Mouse (Mus musculus) layer of hippocampus, adult 9-10 months (tissue): Measurements from ENCODE around the gene Lrfn4.
"Not testable (repeated sequence)": the region's sequence is repeated elsewhere in the genome, so short reads cannot be mapped to it uniquely, and the experiment has no call there.

ENCODE experiments used
- DNase-seq: peaks from one replicate; pipeline ENCODE4 v3.0.0; 2022; ENCODE audit warnings: low spot score

Gene Lrfn4

DNA sequence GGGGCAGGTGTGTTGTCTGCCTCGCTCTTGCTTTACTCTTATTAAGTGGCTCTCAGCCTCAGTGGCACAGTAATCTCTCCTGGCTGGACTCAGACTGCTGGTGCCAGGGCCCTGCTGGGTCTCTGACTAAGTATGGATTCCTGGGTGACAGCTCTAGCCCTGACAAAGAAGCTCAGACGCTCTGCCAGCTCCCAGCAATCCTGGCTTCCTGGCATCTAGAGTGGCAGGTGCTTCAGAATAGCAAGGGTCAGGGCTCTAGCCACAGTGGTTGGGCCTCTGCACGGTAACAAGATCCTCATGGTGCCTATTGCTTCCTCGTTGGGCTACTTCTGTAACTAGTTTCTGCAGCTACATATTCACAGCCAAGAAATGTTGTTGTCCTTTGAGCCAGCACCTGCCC lies 5.4 kb downstream of the Lrfn4 start:
- DNase-seq = no peak

DNA sequence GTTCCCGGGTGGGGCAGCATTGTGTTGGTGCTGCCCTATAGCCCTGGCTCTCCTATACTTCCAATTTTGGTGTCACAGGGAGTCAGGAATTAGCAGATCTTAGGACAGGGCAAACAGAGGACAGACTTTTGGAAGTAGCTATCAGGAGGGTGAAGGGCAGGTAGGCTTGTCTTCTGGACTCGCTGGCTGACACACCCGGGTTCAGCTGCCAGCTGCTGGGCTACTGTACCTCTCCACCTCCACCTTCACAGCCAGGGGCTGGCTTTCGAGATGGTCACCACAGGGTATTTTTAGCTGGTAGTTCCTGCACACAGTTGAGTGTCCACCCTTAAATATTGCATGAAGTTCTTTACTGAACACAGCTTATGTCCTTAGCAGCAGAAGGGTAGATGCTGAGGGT lies 7.0 kb downstream of the Lrfn4 start:
- DNase-seq = no peak

DNA sequence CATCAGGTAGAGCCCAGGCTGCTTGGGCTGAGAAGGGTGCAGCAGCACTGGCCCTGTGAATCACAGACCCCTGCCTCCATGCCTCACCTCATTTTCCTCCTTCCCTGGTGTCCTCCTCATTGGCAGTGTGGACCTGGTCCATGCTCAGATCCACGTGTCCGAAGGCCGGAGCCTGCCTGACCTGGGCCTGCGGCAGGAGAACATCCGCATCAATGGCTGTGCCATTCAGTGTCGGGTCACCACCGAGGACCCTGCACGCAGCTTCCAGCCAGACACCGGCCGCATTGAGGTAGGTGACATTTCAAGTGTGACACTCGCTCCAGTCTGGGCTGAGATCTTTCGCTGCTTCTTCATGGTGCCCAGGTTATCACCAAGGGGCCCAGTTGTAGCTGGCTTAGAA lies 8.1 kb downstream of the Lrfn4 start:
- DNase-seq = no peak

DNA sequence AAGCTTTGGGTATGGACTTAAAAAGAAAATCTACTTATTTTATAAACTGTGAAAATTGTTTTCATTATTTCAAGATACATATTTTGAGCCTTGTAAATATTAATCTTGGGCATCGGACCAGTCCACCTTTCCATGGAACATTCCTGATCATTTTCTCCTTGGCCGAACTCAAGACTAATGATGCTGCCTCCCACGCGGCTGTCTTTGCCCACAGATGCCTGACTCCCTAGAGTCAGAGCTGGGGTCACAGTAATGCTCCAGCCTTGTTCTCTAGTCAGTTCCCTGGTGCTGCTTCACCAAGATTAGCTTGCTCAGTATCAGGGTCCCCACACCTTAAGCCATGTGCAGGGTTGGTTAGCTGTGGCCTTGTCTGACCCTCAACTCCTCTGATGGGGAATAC lies 9.8 kb downstream of the Lrfn4 start:
- DNase-seq = no peak

DNA sequence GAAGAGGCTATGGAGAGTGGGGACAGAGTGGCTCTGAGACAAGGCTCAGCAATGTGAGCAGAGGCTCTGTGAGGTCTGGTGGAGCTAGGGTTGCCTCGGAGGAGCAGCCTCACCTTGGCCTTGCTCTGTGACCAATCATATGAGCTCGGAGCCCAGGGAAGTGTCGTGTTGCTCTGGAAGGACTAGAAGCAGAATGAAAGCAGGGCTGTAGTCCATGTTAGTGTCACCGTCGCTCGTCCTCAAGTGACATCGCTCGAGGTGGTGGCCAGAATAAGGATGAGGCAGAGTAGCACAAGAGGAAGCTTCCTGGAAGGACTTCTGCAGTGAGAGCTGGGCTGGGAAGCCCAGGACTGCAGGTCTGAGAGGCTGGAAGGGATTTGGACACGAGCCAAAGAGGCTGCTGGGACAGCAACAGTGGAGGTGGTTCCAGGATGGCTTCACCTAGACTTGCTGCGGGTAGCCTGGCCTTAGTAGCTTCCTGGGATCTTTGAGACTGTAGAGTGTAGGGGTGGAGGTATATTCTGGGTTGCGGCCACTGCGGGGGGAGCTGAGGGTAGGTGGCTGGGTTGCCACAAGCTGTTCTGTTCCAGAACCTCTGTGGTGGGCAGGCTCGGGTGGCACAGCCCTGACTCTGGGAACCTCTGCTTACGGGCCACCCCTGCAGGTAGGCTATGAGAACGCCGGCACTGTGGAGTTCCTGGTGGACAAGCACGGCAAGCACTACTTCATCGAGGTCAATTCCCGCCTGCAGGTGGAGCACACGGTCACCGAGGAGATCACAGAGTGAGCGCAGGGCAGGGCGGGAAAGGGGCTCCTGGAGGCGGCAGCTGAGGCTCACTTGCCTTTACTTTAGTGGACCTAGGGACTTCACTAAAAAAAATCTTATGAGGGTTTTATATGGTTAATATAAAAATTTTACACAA lies 11.4 kb downstream of the Lrfn4 start:
- no peak for DNase-seq

DNA sequence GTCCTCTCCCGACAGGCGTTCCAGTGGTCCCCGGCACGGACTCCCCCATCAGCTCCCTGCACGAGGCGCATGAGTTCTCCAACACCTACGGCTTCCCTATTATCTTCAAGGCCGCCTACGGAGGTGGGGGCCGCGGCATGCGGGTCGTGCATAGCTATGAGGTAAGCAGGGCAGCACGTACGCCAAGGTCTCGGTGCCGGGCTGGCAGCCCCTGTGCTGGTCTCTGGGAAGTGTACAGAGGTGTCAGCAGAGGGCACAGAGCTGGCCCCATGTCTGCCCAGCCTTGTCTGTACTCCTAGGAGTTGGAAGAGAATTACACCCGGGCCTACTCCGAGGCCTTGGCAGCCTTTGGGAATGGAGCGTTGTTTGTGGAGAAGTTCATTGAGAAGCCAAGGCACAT lies 13.0 kb downstream of the Lrfn4 start:
- no peak for DNase-seq

DNA sequence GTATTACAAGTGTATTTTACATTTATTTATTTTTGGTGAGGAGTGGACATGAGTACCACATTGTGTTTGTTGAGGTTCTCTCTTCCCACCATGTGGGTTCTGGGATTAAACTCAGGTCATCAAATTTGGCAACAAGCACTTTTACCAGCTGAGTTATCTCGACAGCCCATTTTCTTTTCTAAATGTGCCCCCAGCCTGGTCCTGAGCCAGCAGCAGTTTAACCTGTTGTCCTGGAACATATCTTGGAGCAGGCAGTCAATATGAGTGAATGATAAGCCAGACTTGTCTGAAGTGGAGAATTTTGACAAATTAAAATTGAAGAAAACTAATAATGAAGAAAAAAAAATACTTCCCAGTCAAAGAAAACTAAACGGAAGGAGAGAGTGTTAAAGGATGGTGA lies 19.4 kb downstream of the Lrfn4 start:
- no peak for DNase-seq

DNA sequence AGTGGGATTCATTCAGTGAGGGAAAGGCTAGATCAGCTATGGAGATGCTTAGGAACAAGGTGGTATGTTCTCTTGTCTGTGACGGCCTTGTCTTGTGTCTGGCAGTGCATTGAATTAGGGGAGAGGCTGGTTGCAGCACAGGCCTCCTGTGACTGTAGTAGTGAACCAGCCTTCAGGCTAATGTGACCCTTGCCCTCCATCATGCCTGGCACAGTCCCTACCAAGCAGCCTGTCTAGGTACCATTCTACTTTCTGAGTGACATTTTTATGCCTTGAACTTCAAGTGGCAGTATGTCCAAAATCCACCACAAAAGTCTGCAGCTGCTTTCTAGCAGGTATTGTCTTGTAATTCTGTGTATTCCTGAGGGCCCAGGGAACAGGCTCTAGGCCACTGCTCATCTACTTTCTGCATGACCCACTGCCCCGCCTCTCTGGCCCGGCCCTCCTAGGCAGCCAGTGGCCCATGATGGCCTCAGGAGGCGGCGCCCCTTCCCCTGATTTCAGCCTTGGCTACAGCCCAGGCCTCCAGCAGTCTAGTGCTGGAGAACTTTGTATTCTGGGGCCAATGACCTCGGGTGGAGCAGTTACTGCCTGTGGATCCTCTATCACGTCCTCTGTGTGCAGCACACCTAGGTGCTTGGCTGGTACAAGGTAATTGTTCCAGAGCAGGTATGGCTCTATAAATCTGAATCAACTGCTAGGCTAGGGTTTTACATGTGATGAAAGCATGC lies 21.5 kb downstream of the Lrfn4 start:
- DNase-seq = no peak

DNA sequence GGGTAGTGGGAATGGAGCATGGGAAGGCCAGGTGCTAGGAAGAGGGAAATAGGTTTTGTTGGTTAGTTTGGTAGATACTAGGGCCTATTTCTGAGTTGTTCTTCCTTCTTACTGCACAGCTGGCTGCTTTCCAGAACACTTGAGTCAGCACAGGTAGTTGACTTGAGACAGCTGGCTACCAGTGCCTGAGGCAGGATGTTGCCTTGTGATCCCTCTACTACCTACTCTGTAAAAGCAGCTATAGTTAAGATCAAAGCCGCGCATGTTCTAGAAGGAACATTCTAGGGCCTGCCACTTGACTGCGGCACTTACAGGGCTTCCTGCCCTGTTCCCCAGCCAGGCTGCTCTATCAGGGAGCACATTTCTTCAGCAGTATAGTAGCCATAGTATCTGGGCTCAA lies 25.4 kb downstream of the Lrfn4 start:
- DNase-seq = no peak

DNA sequence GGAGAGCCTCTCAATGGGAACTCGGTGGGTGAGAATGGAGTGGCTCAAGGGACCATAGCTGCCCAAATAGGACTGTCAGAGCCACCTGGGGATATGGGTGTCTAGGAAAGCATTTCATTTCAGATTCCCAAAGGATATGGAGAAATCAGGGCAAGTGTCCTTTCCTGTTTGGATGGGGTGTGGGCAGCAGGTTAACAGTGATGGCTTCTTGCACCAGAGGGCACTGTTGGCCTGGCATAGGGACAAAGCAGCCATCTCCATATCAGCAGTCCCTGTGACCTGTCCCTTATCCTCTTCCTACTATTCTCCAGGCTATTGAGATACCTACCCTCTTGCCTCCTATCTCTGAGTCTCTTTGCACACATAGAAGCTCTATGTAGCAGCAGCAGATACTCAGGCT lies 26.4 kb downstream of the Lrfn4 start:
- DNase-seq = no peak

DNA sequence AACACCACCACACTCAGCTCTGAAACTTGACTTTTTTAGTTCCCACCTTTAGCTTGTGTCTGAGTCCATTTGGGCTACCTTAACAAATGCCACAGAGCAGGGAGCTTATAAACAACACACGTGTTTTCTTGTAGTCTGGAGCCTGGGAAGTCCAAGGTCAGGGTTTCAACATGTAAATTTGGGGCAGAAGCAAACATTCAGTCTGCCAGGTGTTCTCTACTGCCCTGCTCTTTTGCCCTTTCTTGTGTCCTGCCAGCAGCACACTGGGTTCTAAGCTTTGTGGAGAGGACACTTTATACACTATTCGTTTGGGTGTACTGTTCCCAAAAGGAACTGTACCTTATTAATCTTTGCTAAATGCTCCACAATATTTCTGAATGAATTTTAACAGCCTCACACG lies 27.0 kb downstream of the Lrfn4 start:
- DNase-seq = no peak

DNA sequence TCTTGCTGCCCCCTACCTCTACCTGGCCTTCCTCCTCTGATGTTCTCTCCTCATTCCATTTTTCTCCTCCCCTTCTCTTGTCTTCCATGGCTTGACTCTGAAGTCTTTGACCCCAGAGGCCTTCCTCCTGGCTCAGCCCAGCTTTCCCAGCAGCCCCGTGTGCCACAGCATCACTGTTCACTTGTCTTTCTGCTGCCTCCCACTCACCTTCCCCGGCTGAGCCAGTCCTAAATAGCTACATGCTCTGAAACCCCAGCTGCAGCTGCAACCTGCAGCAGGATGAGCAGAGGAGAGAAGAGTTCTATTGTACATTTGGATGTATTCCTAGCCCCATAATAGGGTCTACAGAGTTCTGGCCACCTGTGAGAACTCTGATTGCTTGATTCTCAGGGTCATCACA lies 28.0 kb downstream of the Lrfn4 start:
- no peak for DNase-seq

DNA sequence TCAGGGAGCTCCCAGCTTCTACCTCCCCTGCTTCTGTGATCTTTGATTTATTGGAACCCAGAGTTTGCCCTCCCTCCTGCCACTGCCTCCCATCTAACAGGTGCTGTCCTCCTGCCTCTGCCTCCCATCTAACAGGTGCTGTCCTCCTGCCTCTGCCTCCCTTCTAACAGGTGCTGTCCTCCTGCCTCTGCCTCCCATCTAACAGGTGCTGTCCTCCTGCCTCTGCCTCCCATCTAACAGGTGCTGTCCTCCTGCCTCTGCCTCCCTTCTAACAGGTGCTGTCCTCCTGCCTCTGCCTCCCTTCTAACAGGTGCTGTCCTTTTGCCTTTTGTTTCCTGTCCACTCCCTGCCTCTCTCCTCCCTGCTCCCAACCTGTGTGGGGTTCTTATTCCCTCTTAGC lies 28.7 kb downstream of the Lrfn4 start:
- DNase-seq = not testable (repeated sequence)

DNA sequence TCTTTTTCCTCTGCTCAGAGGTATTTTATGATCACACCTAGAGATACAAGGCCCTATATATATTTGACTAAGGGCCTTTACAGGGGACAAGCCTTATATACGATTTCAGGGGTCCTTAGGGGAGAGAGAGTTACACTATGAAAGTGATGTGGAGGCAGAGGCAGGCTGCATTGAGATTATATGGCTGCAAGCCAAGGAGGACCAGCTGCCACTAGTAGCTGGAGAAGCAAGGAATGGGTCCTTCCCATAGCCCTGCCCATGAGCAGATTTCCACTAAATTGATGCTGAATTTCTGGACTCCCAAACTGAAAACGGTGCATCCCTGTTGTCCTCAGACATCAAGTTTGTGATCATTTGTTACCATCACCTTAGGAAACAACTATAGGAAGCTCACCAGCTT lies 31.6 kb downstream of the Lrfn4 start:
- DNase-seq = no peak

DNA sequence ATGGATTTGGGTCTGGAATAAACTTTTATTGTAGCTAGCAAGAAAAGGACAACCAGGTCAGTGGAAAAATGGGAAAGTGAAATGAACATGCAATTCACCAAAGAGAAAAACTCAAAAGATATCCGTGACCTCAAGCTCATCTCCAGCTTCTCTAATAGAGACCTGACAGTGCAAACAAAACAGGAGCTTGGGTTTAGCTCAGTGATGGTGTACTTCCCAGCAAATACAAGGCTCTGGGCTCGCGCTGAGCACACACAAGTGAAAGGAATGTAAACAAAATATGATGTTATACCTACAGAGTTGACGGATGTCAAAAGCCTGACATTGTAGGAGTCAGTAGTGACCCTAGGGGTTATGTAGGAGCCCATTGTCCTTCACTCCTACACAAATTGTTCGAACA lies 36.2 kb downstream of the Lrfn4 start:
- no peak for DNase-seq

DNA sequence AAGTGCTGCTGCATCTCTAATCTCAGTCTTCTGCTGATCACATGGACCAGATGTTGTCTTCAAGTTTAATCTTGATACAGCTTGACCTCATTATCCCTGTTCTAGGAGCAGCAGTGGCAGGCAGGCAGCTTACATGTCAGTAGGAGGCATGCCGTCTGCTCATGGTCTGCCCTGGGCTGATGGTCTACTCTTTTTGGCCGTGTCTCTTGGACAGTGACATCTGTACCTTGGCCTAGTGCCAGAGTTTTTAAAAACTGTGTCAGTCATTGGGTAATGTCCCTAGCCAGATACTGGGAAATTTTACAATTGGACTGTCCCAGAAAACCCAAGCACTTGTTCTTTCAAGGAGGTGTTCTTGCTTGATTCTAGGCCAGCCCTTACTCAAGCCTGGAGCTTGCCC lies 36.7 kb downstream of the Lrfn4 start:
- DNase-seq = no peak

DNA sequence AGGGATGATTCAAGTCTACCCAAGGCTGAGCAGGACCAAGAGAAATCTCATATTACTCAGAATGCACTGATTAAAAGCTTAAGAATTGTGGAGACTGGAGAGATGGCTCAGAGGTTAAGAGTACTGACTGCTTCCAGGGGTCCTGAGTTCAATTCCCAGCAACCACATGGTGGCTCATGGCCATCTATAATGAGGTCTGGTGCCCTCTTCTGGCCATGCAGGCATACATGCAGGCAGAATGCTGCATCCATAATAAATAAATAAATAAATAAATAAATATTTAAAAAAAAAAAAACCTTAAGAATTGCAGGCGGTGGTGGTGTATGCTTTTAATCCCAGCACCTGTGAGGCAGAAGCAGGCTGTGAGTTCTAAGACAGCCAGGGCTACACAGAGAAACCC lies 42.2 kb downstream of the Lrfn4 start:
- no peak for DNase-seq

DNA sequence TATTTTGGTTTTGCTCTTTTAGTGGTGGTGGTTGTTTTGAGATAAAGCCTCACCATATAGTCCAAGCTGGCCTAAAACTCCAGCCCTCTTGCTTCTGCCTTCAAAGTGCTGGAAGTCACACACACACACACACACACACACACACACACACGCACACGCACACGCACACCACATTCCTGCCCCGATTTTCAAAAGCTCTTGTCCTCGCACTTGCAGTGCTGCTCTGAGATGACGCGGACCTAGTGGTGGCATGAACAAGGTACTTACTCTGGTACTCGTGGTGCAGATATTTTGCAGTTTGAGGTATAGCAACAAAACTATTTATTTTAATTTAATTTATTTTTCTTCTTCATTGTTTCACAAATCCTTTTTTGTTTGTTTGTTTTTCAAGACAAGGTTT lies 43.0 kb downstream of the Lrfn4 start:
- DNase-seq = no peak

DNA sequence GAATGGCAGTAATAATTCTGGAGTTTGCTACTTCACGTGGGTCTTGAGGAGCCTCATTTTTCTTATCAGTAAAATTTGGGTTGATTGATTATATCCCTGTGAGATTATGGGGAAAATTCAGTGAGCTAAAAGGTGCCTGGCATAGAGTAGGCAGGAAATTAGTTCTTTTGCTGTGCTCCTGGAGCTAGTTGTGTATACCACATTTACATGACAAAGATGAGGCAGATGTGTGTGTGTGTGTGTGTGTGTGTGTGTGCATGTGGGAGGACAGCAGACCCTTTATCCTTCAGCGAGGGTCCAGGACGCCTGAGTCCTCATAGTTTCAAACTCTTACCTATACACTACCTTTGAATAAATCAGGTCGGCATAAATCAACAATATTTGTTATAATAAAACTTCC lies 43.4 kb downstream of the Lrfn4 start:
- DNase-seq = no peak

DNA sequence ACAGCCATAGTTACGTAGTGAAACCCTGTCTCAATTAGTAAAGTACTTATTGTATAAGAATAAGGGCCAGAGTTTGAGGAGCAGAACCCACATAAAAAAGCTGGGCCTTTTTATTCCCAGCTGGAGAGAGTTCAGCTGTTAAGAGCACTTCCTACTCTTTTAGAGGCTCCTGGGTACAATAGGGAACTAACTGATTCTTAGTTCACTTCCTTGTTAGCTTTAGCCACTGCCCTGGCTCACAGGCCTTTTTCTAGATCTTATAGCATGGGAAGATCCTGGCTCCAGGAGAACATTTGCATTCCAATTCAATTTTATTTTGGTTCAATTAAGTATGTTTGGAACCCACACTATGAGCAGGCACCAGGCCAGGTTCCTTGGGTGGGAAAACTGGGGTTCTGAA lies 43.8 kb downstream of the Lrfn4 start:
- DNase-seq = no peak

DNA sequence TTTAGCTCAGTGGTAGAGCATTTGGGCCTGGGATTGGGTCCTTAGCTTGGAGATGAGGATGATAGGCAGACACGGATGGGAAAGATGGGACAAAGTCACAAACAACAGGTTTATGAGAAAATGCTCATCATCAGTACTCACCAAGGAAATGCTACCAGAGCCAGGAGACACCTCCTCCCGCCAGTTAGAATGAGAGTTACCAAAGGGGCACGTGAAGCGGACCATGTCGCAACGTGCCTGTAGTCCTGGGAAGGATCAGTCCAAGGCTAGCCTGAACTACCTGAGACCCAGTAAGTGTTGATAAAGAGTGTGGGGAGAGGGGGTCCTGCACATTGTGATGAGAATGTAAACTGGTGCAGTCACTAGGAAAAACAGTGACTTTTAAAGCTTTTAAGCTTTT lies 44.7 kb downstream of the Lrfn4 start:
- DNase-seq = no peak

DNA sequence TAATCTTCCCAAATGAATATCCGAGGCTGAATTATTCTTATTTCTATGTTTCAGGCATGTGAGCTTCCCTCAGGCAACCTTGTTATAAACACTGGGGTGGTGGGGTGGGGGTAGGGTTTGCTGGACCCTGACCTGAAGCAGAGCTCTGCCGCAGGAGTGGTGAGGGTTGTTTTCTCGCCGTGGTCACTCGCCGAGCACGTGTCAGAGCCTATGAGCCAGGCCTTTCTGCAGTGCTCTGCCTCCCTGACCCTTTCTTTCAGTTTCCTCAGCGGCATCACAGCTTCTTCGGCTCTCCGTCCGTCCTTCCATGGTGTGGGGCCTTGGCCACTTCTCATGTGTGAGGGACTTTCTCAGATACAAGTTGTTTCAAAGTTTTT lies 45.2 kb downstream of the Lrfn4 start:
- no peak for DNase-seq

DNA sequence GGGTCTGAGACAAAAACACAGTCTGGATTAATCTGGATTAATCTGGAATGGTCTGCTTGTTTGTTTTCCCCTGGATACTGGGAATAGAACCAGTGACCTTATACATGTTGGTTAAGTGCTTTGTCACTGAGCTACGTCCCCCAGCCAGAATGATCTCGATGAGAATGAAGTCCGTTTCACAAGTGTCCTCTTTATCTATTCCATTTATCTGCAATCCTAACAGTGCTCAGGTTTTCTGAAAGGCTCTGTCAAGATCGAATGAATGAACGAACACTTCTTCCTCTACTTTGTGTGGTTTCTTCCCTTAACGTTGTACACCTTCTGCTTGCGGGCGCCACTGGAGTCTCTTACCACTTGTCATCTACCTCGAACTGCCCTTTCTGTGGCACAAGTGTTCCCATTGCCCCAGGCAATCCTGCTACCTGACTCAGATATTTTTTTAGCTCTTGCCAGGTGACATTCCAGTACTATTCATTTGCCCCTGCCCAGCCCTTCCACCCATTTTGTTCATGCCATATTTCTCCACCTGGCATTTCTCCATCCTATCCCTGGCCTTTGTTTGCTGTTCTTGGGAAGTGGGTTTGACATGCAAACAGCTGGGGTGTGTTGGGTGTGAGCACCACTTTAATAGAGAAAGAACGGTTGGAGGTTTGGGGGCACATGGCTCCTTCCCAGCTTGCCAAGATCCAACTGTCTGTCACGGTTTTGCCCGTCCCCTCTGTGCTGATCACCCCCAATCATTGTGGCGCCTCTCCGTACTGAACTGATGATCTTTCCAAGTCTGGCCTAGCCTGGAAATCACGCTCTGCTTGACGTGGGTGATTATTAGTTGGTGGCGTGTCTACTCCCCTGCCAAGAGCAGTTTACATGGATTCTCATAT lies 45.9 kb downstream of the Lrfn4 start:
- DNase-seq = no peak
